Mouse (Mus musculus) spleen, adult 12 weeks (tissue): ENCODE results near the gene Nek5.
A peak's percentile ranks its signal among the peaks of the same experiment; 100 is the strongest.

ENCODE experiments used
- DNase-seq: peaks from one replicate; pipeline ENCODE4 v3.0.0; 2022; ENCODE audit warnings: low spot score

The Nek5 gene

DNA sequence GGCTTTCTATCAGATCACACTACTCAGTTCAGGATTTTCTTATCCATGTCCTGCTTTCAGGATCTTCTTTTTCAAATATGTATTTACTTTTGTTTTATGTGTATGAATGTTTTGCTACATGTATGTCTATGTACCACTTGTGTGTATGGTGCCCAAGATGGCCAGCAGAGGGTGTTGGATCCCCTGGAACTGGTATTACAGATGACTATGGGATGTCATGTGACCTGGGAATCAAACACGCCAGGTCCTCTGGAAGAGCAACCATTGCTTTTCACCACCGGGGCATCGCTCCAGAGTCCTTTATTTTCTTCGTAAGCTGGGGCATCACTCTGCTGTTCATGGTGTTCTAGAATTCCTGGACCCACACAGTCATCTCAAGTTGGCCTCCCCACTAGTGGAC, 35.6 kb downstream of the Nek5 start:
- DNase-seq = no peak

DNA sequence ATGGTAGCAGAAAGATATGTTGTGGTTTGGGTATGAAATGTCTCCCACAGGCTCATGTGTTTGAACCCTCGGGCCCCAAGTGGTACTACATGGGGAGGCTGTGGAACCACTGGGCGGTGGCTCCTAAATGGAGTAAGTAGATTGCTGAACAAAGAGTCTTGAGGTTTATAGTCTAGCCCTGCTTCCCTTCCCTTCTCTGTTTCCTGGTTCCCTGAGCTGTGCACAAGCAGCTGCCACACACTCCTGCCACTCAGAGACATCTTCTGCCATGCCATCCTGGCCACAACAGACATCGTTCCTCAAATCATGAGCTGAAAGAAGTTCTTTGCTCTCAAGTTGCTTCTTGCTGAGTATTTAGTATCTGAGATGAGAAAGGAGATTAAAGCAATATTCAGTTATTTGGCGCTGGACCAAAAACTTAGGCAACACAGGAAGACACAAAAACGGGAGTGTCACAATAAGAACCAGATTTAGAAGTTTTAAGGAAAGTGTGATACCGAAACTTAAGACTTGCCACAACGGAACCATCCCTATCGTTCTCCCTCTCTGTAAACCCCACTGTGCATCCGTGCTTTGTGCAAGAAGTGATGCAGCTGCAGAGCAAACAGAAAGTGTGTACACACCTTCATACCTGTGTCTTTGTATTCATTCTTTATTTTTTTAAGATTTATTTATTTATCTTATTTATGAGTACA, 45.4 kb downstream of the Nek5 start:
- no peak for DNase-seq

DNA sequence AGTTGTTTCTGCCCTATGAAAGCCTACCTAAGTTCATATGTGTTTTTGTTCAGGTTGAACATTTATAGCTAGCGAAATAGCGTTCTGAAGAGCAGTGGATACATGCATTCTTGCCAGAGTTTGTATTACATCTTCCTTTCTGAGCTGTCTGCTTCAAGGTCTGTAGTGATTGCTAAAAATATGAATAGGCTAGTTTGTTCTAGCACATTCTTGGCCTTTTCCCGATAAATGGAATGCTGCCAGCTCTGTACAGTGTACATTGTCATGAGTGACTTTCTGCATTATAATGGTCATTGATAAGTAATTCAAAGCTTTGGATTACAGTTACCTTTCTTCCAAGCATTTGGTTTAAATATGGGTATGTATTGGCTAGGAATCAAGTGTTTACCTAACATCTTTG, 63.7 kb downstream of the Nek5 start:
- DNase-seq = no peak

DNA sequence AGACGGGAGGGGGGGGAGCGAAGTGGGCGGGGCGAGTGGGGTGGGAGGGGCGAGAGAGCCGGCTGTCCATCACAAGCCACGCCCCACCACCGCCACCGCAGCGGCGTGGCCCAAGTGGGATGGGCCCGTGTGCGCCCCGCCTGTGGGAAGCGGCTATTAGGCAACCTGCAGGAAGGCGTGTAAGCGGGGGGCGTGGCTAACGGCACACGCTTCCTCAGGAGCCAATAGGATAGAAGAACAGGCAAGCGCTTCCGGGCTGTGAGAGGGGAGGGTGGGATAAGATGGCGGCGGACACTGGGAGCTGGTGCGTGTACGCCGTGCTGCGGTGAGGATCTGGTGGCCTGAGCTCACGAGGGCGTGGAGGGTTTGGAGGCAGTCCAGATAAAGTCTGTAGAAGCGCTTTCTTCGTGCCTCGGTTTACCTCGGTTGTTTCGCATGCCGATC, 64.4 kb downstream of the Nek5 start, which contains the start of gene Alg11:
Alg11 (plus strand) TSS at position 276 of the 444 bp plus-strand sequence.
- DNase-seq = peak; percentile 93

DNA sequence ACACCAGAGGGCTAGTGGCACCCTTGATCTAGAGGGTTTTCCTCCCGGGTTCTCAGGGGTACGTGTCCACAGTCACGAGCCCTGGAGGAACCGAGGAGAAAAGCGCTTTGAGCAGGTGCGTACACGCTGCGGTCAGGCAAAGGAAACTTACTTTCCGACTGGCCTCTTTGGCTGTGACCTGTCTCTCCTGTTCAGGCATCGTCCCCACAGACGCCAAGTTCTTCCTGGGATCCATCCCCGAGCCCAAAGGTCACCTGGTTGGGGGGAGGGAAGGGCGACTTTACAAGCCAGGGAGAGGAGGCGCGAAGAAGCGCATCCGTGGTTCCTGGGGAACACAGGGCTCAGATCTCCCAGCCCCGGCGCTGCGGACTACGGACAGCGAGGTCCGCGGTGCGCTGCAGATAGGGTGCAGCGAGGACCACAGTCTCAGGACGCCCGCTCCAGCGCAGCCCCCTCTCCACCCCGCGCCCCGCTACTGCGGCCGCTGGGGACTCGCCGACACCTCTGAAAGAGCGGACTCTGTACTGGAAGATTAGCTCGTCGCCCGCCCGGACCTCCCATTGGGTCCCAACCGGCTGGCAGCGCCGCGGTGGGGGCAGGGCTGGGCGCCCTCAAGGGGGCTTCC, 64.9 kb downstream of the Nek5 start, which contains the start of gene Atp7b:
Atp7b (minus strand) TSS at position 485 of the 625 bp plus-strand sequence.
- peak; percentile 56 for DNase-seq

DNA sequence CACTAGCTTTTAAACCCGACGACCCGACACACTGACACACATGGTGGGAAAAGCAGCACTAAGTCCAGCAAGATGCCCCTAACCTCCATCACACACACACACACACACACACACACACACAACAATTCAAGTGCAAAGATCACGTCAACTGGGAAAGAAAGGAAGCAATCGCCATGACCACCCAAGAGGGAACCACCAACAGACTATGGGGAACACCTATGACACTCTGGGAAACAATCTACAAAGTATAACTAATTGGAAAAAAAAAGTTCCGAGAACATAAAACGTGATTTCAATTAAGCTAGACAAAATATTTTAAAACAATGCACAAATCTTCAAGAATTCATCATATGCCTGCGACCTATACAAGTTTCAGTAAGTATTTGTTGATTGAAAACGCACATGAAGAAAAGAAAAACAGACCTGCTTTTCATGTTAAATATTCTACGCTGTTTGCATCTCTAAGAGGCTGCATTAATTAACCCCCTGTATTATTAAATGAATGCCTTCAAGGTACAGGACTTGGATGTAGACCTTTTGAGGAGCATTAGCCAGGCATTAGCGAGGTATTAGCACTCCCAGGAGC, 65.6 kb downstream of the Nek5 start:
- no peak for DNase-seq

DNA sequence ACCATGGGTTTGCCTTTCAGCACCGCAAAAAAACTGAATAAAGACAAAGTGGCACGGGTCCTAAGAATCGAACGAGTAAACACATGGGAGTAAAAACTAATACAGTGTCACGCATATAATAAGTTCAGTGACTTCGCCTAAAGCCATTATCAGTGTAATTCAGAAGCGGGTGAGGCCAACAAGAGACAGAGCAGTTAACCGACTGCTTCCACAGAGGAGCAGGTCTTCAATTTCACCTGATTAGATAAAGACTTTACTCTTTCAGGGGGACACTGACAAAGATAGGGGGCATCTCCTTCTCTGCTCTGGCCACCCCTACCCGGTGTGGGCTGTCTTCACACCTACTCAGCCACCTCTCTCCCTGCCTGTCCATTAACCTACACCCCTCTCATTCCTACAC, 66.5 kb downstream of the Nek5 start:
- DNase-seq = no peak

DNA sequence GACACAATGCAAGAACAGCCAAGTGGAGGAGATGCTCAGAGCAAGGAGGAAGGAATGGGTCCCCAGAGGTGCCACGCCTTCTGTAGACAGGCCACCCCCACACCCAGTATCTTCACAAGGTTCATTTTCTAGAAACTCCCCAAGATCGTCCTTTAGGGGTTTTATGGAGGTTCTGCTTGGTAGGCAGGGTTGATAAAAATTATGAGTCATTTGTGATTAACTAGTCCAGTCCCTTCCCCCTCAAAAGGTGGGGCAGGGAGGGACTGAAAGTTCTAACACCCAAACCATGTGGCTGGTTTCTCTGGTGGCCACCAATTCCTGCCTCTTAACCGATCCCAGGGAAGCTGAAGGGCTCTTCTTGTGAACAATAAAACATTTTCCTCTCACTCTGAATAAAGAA, 68.0 kb downstream of the Nek5 start:
- no peak for DNase-seq

DNA sequence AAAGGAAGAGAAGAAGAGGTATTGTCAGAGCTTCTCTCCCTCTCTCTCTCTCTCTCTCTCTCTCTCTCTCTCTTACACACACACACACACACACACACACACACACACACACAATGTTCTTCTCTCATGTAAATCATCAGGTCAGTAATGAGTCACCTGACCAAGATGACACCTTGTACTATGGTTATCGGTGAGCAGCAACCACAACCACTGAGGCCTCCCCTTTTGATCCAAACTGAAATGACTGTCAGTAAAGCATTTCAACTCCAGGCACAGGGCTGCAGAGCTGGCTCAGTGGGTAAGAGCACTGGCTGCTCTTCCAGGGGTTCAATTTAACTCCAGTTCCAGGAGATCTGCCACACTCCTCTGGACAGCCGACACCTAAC, 69.4 kb downstream of the Nek5 start:
- no peak for DNase-seq

DNA sequence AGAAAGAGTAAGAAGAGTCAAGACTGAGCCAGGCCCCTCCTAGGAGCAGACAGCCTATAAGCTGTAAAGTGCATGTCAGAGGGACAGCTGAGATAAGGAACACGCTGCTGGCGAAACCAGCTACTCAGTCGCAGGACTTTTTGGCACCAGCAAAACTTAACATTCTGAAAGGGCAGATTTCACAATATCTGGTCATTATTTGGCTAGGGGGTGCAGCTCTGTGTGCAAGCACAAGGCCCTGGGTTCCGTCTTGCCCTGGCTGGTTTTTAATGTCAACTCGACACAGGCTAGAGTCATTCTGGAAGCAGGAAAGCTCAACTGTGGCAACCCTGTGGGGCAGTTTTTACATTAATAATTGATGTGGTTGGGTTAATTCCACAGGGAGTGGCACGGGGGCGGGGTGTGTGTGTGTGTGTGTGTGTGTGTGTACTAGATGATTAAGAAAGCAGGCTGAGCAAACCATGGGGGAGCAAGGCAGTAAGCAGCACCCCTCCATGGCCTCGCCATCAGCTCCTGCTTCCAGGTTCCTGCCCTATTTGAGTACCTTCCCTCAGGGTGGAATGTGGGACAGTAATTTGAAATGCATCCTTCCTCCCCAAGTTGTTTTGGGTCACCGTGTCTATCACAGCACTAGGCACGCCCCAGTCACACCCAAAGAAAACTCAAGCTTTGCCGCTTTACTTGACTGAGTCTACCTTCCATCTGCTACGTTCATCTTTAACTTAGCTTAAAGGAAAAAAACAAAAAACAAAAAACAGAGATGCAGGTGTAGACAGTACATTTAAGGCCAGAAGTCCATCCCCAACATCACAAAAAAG, 70.0 kb downstream of the Nek5 start:
- peak; percentile 33 for DNase-seq

DNA sequence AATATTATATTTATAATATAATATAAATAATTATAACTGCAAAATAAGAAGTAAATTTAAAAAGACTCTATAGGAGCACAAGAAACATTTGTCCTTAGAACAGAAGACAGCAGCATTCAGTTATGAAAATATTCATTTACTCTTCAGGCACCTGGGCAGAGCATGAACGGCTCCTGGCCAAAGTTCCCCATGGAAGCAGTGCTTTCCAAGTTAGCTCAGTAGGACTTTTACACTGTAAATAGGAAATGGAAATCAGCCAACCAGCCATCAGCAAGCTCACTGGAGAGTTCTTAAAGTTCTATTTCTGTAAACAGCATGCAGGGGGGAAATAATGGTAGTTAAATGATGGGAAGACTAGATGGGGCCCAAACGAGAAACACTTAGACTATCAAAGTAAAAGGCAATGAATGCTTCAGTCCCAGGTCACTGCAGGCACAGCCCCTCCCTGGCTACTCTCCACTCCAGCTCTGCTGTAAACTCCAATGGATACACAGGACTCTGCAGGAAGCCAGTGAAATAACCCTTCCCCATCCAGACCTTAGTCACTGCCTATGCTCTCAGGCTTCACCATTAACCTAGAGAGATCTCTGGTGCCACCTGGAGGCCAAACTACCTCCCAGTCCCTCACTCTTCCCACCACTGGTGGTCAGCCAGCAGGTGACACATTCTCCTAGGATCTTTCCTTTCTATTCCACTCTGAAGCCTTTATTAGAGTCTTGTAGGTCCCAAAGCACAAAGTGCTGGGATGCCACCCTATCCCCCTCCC, 77.0 kb downstream of the Nek5 start:
- peak; percentile 23 for DNase-seq

DNA sequence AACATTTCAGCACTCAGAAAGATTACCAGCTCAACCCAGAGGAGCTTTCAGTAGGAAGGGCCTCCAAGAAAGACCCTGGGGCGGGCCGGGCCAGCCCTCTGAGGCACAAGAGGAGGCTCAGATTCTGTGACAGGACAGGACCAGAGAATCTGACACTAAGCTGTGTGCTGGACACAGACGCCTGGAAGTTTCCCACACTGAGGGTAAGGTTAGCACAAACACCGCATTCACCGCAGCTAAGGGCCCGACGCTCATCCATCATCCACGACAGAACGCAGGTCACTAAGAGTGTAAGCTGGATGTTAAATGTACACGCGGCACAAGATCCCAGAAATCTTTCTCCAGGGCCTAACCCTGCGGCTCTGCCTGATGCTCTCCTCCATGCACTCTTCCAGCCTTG, 81.1 kb downstream of the Nek5 start:
- DNase-seq = no peak

DNA sequence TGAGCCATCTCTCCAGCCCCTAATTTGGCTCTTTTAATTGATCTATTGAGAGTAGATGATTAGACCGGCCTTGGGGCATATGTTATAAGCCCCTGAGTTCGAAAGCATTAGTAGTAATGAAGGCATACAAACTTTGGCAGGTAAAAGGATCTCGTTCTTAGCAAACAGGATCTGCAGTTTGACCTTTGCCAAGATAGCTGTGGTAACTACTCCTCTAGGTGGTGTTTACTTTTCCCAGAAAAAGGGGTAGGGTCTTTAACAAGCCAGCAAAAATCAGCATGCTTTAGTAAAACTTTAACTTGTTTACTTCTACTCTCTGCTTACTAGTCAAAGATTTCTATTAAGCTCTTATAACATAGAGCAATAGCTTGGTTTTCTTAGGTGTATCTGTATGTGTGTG, 82.3 kb downstream of the Nek5 start:
- DNase-seq = no peak

DNA sequence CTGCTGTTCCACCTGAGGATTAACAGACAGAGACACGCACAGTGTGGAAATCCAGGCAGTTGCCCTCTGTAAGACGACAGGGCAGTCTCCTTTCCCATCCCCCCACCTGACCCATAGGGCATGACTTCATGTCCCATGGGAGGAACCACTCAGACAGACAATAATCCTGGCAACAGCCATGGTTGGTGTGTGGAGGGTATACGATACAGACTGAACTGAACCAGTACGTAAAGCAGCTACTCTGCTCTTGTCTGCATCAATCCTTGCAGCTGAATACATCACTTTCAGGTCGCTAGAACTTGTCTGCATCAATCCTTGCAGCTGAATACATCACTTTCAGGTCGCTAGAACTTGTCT, 84.7 kb downstream of the Nek5 start:
- DNase-seq = no peak

DNA sequence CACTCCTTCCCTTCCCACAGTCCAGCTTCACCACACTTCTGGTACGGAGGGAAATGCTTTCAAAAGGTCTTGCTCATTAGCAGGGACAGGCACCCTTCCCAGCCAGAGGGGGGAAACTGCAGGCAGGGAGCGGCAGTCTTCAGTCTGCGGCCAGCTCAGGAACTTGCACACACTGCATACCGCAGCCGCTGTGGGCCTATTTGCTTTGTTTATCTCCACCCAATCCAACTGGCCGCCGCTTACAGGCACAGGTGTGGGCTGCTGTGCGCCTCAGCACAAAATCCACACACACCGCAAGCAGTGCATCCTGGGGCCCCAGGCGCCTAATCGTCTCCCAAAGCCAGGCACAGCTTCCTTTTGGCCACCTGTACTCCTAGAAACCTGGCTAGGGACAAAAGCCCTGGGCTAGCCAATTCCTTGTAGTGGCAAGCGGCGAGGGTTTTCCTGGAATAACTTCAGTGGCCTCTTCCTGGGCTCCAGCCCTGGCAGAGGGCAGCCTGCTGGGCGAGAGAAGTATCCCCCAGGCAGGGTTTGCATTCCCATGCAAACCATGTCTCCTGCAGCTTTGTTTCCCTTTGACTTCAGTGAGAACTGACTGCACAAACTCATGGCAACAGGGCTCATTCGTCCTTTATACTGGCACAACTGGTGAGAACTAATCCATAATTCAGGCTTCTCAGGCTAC, 85.2 kb downstream of the Nek5 start:
- DNase-seq = no peak

DNA sequence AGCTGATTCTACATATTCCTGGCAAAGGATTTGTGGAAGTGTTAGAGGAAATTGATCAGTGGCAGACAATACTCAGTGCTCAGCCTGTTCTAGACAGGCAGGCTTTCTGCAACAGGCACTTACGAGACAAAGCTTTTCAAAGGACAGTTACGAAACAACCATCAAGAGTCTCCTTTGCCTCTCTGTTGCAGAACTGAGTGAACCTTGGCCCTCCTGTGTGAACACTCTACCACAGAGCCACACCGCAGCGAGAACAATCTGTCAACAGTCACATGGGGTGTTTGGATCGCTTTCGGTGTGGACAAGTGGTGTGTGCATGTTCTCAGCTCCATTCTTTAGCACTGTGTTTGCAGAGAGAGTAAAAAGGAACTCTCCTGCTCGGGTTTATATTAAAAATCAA, 87.8 kb downstream of the Nek5 start:
- DNase-seq = no peak

DNA sequence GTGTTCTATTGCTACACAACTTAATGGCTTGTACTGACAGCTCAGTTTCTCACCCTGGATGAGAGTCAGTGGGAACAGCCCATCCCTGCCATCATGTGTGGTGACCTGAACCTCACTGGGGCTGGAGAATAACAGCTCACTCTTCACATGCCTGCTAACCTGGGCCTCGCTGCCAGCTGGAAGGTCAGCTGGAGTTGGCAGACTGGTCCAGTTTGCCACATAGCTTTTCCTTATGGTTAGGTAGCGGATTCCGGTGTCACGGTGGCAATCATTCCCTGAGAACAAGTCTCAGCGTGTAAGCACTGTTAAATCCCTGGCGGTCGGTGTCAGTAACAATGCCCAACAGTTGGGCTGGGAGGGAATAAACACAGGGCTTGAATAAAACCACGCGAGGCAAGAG, 88.7 kb downstream of the Nek5 start:
- DNase-seq = no peak

DNA sequence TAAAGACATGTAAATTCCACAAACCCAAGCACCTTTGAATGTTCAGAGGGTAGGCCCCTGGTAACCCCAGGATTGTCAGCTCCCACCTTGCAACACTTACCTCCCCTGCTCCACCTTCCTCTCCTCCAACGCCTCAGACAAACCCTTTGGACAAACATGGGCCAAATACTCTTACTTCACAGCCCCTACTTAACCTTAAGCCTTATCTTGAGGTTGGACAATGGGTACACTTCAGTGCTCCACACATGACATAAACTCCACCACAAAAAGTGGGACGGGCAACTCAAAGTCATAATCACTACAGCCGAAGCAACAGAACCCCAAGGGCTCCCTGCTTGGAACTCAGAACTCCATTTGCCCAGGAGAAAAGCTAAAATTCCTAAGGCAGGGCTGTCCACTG, 93.9 kb downstream of the Nek5 start:
- DNase-seq = no peak

DNA sequence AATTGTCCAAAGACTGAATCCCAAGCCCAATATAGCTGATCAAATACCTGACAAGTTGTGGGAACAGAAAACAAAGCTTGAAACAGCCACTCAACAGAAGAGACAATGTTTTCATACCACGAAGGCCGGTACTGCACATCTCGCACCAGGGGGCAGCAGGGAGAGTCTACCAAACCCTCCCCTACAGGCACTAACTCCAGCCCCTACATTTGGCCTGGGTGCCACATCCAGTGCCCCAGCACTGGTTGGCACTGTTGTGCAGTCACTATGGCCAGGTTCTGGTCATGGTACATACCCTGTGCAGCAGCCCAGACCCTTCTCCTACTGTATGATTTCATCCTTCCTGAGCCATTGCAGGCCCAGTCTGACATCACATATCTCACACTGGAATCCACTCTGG, 95.9 kb downstream of the Nek5 start:
- DNase-seq = no peak

DNA sequence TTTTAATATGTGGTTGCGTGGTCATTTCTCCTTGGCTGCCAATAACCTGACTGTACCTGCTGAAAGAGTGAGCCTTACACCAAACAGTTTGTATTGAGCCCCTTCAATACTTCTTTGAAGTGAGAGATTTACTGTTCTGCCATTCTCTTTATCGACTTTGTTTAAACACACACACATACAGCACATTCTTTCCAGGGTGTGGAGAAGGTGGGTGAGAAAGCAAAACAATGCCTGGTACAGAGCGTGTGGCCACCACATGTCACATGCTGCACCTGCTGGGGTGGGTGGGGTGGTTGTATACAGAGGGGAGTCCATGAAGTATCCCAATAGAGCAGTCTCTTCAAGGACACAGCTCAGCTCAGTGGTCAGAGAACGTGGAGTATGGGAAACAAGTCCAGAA, 99.6 kb downstream of the Nek5 start:
- no peak for DNase-seq
